Comparison of ENCODE assay signal across 8 mouse cellular contexts in the genomic region with DNA sequence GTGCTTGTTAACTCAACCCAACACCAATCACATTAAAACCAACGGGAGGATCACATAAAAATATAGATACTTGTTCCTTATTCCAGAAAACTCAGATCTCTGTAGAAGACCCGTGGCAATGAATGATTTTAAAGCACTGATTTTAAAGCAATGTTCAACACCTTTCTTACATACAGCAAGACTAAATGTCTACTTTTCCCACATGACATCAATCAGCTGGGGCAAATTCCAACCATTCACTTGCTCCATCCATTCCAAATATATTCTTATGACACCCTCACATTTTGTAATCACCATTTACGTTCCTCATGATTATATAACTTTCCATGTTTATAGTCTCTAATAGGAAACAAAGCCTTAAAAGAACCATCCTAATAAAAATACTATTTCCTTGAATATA. TPM values are rescaled to one million over a fixed set of nuclear protein-coding genes. Genes with fewer than 3 reads are reported as not detected.
DNase-seq lines count a peak whose midpoint lies in the region; ATAC-seq and TF ChIP-seq lines count a peak whose summit lies in the region.
"Had no signal": no experiment of that assay in that cellular context is flagged by ENCODE, and none has a peak within 500 bp of the region (broad histone marks: within the 10 kb centered on the region; RNA-seq: fewer than 3 reads in every experiment).

No protein-coding gene starts in this region.

- H3K4me3 ChIP-seq in lung, embryonic 14.5 days (ENCODE audit: low read depth, low read length): peak overlapping the region; percentile 53
- 0 out of 2 replicates have a peak overlapping the region, but pooled peaks have one; percentile 4 for H3K4me3 ChIP-seq in embryonic fibroblast, embryonic 13.5 days (ENCODE audit: insufficient read depth, low read length)
- peak overlapping the region; percentile 58 for H3K4me3 ChIP-seq in limb, embryonic 12.5 days (replicated peaks)
- peak overlapping the region; percentile 59 for H3K4me3 ChIP-seq in stomach, embryonic 14.5 days (ENCODE audit: low read depth, low read length)

- 43% methylated on average over 3 of the region's 3 CpGs for WGBS in lung, embryonic 14.5 days
- WGBS in limb, embryonic 12.5 days: 53% methylated on average over 3 of the region's 3 CpGs
- 46% methylated on average over 3 of the region's 3 CpGs for WGBS in stomach, embryonic 14.5 days

- ATAC-seq in lung, embryonic 14.5 days (ENCODE audit: insufficient read depth): no peak
- ATAC-seq in limb, embryonic 12.5 days (ENCODE audit: insufficient number of reproducible peaks, insufficient read depth, low FRiP score, low TSS enrichment, low read depth): no peak
- ATAC-seq in stomach, embryonic 14.5 days (ENCODE audit: insufficient number of reproducible peaks, insufficient read depth, low FRiP score, low read depth): no peak

- no peaks in the 10 kb centered on the region for H3K27me3 ChIP-seq in lung, embryonic 14.5 days (ENCODE audit: insufficient read depth, low read length)
- H3K27me3 ChIP-seq in limb, embryonic 12.5 days: no peaks in the 10 kb centered on the region
- no peaks in the 10 kb centered on the region for H3K27me3 ChIP-seq in stomach, embryonic 14.5 days (ENCODE audit: control insufficient read depth, insufficient read depth, low read length)

- H3K36me3 ChIP-seq in lung, embryonic 14.5 days (ENCODE audit: insufficient read depth): no peaks in the 10 kb centered on the region
- no peaks in the 10 kb centered on the region for H3K36me3 ChIP-seq in limb, embryonic 12.5 days
- no peaks in the 10 kb centered on the region for H3K36me3 ChIP-seq in stomach, embryonic 14.5 days (ENCODE audit: control insufficient read depth, insufficient read depth, low read length)

- peak overlapping the region; percentile 94 for H3K4me2 ChIP-seq in lung, embryonic 14.5 days
- peak overlapping the region; percentile 72 for H3K4me2 ChIP-seq in limb, embryonic 12.5 days
- H3K4me2 ChIP-seq in stomach, embryonic 14.5 days (replicated peaks; ENCODE audit: low read depth, low read length): peak overlapping the region; percentile 67

- no peak for TF ChIP-seq POLR2A in embryonic fibroblast, embryonic 13.5 days (IDR thresholded peaks at IDR 0.05; ENCODE audit: low read depth, low read length)

- no peaks in the 10 kb centered on the region for H3K9me3 ChIP-seq in lung, embryonic 14.5 days (ENCODE audit: low read depth, low read length)
- no peaks in the 10 kb centered on the region for H3K9me3 ChIP-seq in limb, embryonic 12.5 days
- no peaks in the 10 kb centered on the region for H3K9me3 ChIP-seq in stomach, embryonic 14.5 days (ENCODE audit: control insufficient read depth, low read depth, low read length)

- DNase-seq in lung, embryonic 14.5 days: peak; percentile 22
- no peak for DNase-seq in lung, postnatal 4 days
- no peak for DNase-seq in cerebellum, adult 11-12 months
- DNase-seq in cerebellum, postnatal 14 days: no peak

- no peak for TF ChIP-seq CTCF in lung, embryonic 14.5 days (IDR thresholded peaks at IDR 0.05; ENCODE audit: low read depth)
- TF ChIP-seq CTCF in embryonic fibroblast, embryonic 13.5 days (IDR thresholded peaks at IDR 0.05; ENCODE audit: borderline replicate concordance, insufficient read depth, low read length): no peak

- H3K27ac ChIP-seq in lung, embryonic 14.5 days (ENCODE audit: low read depth): peak overlapping the region; percentile 95
- H3K27ac ChIP-seq in embryonic fibroblast, embryonic 13.5 days (ENCODE audit: insufficient read depth, low read length): peak overlapping the region; percentile 63
- peak overlapping the region; percentile 62 for H3K27ac ChIP-seq in limb, embryonic 12.5 days
- peak overlapping the region; percentile 98; the same call in 1 of the 2 replicates for H3K27ac ChIP-seq in stomach, embryonic 14.5 days (ENCODE audit: low read length)

- H3K4me1 ChIP-seq in lung, embryonic 14.5 days (ENCODE audit: insufficient read depth): peaks cover 12% of the 10 kb centered on the region; the same call in 1 of the 2 replicates
- H3K4me1 ChIP-seq in embryonic fibroblast, embryonic 13.5 days (ENCODE audit: control insufficient read depth, insufficient read depth, low read length): peaks cover 2% of the 10 kb centered on the region; the same call in 1 of the 2 replicates
- peaks cover 22% of the 10 kb centered on the region for H3K4me1 ChIP-seq in limb, embryonic 12.5 days (replicated peaks)
- H3K4me1 ChIP-seq in stomach, embryonic 14.5 days (ENCODE audit: control insufficient read depth, insufficient read depth, low read length): peaks cover 13% of the 10 kb centered on the region; the same call in 1 of the 2 replicates

- peak overlapping the region; percentile 85 for H3K9ac ChIP-seq in lung, embryonic 14.5 days
- H3K9ac ChIP-seq in limb, embryonic 12.5 days (replicated peaks): peak overlapping the region; percentile 37; the same call in 1 of the 2 replicates
- H3K9ac ChIP-seq in stomach, embryonic 14.5 days (replicated peaks; ENCODE audit: low read depth, low read length): peak overlapping the region; percentile 65; the same call in 1 of the 2 replicates

RNA-seq across cellular contexts. Expression of a gene that starts 0.9 kb away (rescaled TPM):
- 9.5 and 9.9 TPM in 2 replicates for polyA plus RNA-seq in lung, embryonic 14.5 days (2014; fragmentation: Nextera tagmentation; extraction: Ambion mirVana)
- polyA plus RNA-seq in embryonic fibroblast, embryonic 13.5 days (2011; ENCODE audit: insufficient read length, low read depth, missing spikeins): 8.6 and 12.0 TPM in 2 replicates
- 13.7 and 14.8 TPM in 2 replicates for polyA plus RNA-seq in limb, embryonic 12.5 days (2016; fragmentation: Nextera tagmentation; extraction: Ambion mirVana)
- polyA plus RNA-seq in stomach, embryonic 14.5 days (2014; fragmentation: Nextera tagmentation; extraction: Ambion mirVana): 11.5 and 13.9 TPM in 2 replicates

RNA-seq across cellular contexts. Expression of a gene that starts 45.5 kb away (rescaled TPM):
- not detected in 2 replicates for polyA plus RNA-seq in lung, embryonic 14.5 days (2014; fragmentation: Nextera tagmentation; extraction: Ambion mirVana)
- not detected in 2 replicates for polyA plus RNA-seq in embryonic fibroblast, embryonic 13.5 days (2011; ENCODE audit: insufficient read length, low read depth, missing spikeins)
- not detected in 2 replicates for polyA plus RNA-seq in limb, embryonic 12.5 days (2016; fragmentation: Nextera tagmentation; extraction: Ambion mirVana)
- not detected in 2 replicates for polyA plus RNA-seq in stomach, embryonic 14.5 days (2014; fragmentation: Nextera tagmentation; extraction: Ambion mirVana)
- polyA plus RNA-seq: large intestine, adult 2 months had no signal

Comparison
In these comparisons a context has a peak if more than half of its experiments do, and no peak if none do; other contexts are left out.
1. H3K4me3 ChIP-seq: peak in every context shown above with its lines; median percentile 59 in stomach, embryonic 14.5 days; 58 in limb, embryonic 12.5 days; 53 in lung, embryonic 14.5 days; 4 in embryonic fibroblast, embryonic 13.5 days.